12 mouse cellular contexts compared by ENCODE assay signal in the genomic region with DNA sequence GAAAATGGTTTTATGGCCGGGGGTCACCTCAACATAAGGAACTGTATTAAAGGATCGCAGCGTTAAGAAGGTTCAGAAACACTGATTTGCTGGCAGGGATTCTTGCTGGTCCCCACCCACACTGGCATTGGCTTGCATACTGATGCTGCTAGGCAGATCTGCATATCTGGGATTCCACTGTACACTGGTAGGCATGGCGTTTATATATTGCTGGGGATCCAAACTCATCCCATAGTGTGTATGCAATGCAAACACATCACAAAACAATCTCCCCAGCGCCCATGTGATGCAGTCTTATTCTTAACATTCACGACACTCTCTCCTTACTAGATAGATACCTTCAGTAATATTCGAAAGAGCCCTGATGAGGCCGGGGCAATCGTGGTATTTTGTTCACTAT.
"Had no signal": no experiment of that assay in that cellular context is flagged by ENCODE, and none has a peak within 500 bp of the region (broad histone marks: within the 10 kb centered on the region; RNA-seq: fewer than 3 reads in every experiment).

No protein-coding gene starts in this region.

- H3K4me3 ChIP-seq: kidney, embryonic 15.5 days; limb, embryonic 13.5 days; midbrain, embryonic 13.5 days; myocyte; neural tube, embryonic 15.5 days had no signal

- H3K9me3 ChIP-seq: kidney, embryonic 15.5 days; limb, embryonic 13.5 days; midbrain, embryonic 13.5 days; neural tube, embryonic 15.5 days had no signal

- DNase-seq: kidney, postnatal 14 days; left cerebral cortex, postnatal 4 days; lung, adult 18-20 months; right cerebral cortex, adult 18-20 months; right cerebral cortex, postnatal 25 days; thymus, postnatal 4 days had no signal

- H3K27me3 ChIP-seq: kidney, embryonic 15.5 days; limb, embryonic 13.5 days; midbrain, embryonic 13.5 days; neural tube, embryonic 15.5 days had no signal

- H3K4me2 ChIP-seq: kidney, embryonic 15.5 days; limb, embryonic 13.5 days; midbrain, embryonic 13.5 days; neural tube, embryonic 15.5 days had no signal

- H3K4me1 ChIP-seq: limb, embryonic 13.5 days; neural tube, embryonic 15.5 days had no signal

- H3K27ac ChIP-seq: kidney, embryonic 15.5 days; limb, embryonic 13.5 days; midbrain, embryonic 13.5 days; neural tube, embryonic 15.5 days; stomach, postnatal 0 days had no signal

- H3K36me3 ChIP-seq: kidney, embryonic 15.5 days; limb, embryonic 13.5 days; midbrain, embryonic 13.5 days; neural tube, embryonic 15.5 days had no signal

- ATAC-seq: midbrain, embryonic 13.5 days had no signal

- H3K9ac ChIP-seq: kidney, embryonic 15.5 days; limb, embryonic 13.5 days; midbrain, embryonic 13.5 days; neural tube, embryonic 15.5 days had no signal
